Mouse (Mus musculus) MEL (cell line): Measurements from ENCODE around the gene Mrtfa. TPM values are rescaled to one million over a fixed set of nuclear protein-coding genes. Genes with fewer than 3 reads are reported as not detected.
A peak's percentile ranks its signal among the peaks of the same experiment; 100 is the strongest.

ENCODE experiments used
- DNase-seq: peaks from one replicate; pipeline ENCODE4 v3.0.0; 2011; ENCODE audit warnings: low read depth, low spot score
- H3K27ac ChIP-seq: 2 replicates; pipeline ENCODE4 v1.5.1; 2012; ENCODE audit warnings: low read depth, mild to moderate bottlenecking, control low read depth, low read length, moderate library complexity; ENCODE audit not compliant: control insufficient read depth
- H3K27me3 ChIP-seq, 2 experiments: fragments of 150-350 bp in 1 of 2; sonication (generic) in 1 of 2; 2 replicates each; pipeline ENCODE4 v1.6.1; 2012; ENCODE audit warnings: low read length in 2 of 2, mild to moderate bottlenecking in 2 of 2, improper control_type of control experiment in 1 of 2, moderate library complexity in 1 of 2; ENCODE audit not compliant: insufficient read depth in 2 of 2, control insufficient read depth in 1 of 2
- H3K36me3 ChIP-seq, 2 experiments: 2 replicates each; pipeline ENCODE4 v1.6.1; 2012 to 2014; ENCODE audit warnings: low read length in 2 of 2, improper control_type of control experiment in 1 of 2, inconsistent platforms in 1 of 2, mild to moderate bottlenecking in 1 of 2; ENCODE audit not compliant: insufficient read depth in 2 of 2, control insufficient read depth in 1 of 2
- H3K4me1 ChIP-seq, 2 experiments: fragments of 150-350 bp in 1 of 2; sonication (generic) in 1 of 2; 2 replicates each; pipeline ENCODE4 v1.6.1; 2012; ENCODE audit warnings: low read length in 2 of 2, improper control_type of control experiment in 1 of 2, mild to moderate bottlenecking in 1 of 2; ENCODE audit not compliant: insufficient read depth in 2 of 2, control insufficient read depth in 1 of 2
- H3K4me3 ChIP-seq, 2 experiments: fragments of 150-350 bp in 1 of 2; sonication (generic) in 1 of 2; 2 replicates each; pipeline ENCODE4 v1.5.1; 2012; ENCODE audit warnings: low read depth in 2 of 2, low read length in 2 of 2, mild to moderate bottlenecking in 2 of 2, moderate library complexity in 2 of 2, control low read depth in 1 of 2, improper control_type of control experiment in 1 of 2; ENCODE audit not compliant: control insufficient read depth in 1 of 2, insufficient read depth in 1 of 2
- H3K79me2 ChIP-seq: 2 replicates; pipeline ENCODE4 v1.6.1; 2012; ENCODE audit warnings: mild to moderate bottlenecking, low read length, moderate library complexity; ENCODE audit not compliant: control insufficient read depth, poor library complexity, insufficient read depth
- H3K9ac ChIP-seq: 2 replicates; pipeline ENCODE4 v1.6.1; 2012; ENCODE audit warnings: low read depth, mild to moderate bottlenecking, control low read depth, low read length, moderate library complexity; ENCODE audit not compliant: control insufficient read depth, poor library complexity, severe bottlenecking
- H3K9me3 ChIP-seq: fragments of 150-350 bp; sonication (generic); replicated peaks from 2 replicates; pipeline ENCODE4 v1.6.1; 2012; ENCODE audit warnings: mild to moderate bottlenecking, low read length, improper control_type of control experiment, moderate library complexity; ENCODE audit not compliant: insufficient read depth
- CHD1 ChIP-seq: IDR thresholded peaks from 2 replicates; pipeline ENCODE4 v1.6.1; 2012; ENCODE audit warnings: low read depth, mild to moderate bottlenecking, inconsistent platforms, low read length, improper control_type of control experiment
- CHD2 ChIP-seq: IDR thresholded peaks from 2 replicates; pipeline ENCODE4 v1.6.1; 2011; ENCODE audit warnings: low read length, improper control_type of control experiment
- E2F4 ChIP-seq: IDR thresholded peaks from 2 replicates; pipeline ENCODE4 v1.6.1; 2011; ENCODE audit warnings: low read depth, low read length, improper control_type of control experiment, borderline replicate concordance
- ELF1 ChIP-seq: IDR thresholded peaks from 2 replicates; pipeline ENCODE4 v1.6.1; 2014; ENCODE audit warnings: low read depth, mild to moderate bottlenecking, inconsistent platforms, low read length, improper control_type of control experiment, moderate library complexity
- EP300 ChIP-seq, 2 experiments: IDR thresholded peaks; 2 replicates each; pipeline ENCODE4 v1.6.1; 2011; ENCODE audit warnings: improper control_type of control experiment in 2 of 2, low read length in 2 of 2, low read depth in 1 of 2, mild to moderate bottlenecking in 1 of 2
- ETS1 ChIP-seq: IDR thresholded peaks from 2 replicates; pipeline ENCODE4 v1.6.1; 2012; ENCODE audit warnings: low read depth, mild to moderate bottlenecking, inconsistent platforms, low read length, improper control_type of control experiment, moderate library complexity
- GATA1 ChIP-seq: IDR thresholded peaks from 2 replicates; pipeline ENCODE4 v1.6.1; 2011; ENCODE audit warnings: low read depth, low read length, improper control_type of control experiment
- HCFC1 ChIP-seq: IDR thresholded peaks from 2 replicates; pipeline ENCODE4 v1.6.1; 2012; ENCODE audit warnings: low read depth, mild to moderate bottlenecking, inconsistent platforms, low read length, improper control_type of control experiment, moderate library complexity
- JUND ChIP-seq: IDR thresholded peaks from 2 replicates; pipeline ENCODE4 v1.6.1; 2011; ENCODE audit warnings: low read depth, mild to moderate bottlenecking, improper control_type of control experiment, low read length
- MAX ChIP-seq: IDR thresholded peaks from 2 replicates; pipeline ENCODE4 v1.6.1; 2011; ENCODE audit warnings: low read length, improper control_type of control experiment
- MAZ ChIP-seq: IDR thresholded peaks from 2 replicates; pipeline ENCODE4 v1.6.1; 2012; ENCODE audit warnings: low read depth, mild to moderate bottlenecking, inconsistent platforms, low read length, improper control_type of control experiment
- MXI1 ChIP-seq: IDR thresholded peaks from 2 replicates; pipeline ENCODE4 v1.6.1; 2011; ENCODE audit warnings: mild to moderate bottlenecking, low read depth, low read length, improper control_type of control experiment
- MYB ChIP-seq: IDR thresholded peaks from 2 replicates; pipeline ENCODE4 v1.6.1; 2011; ENCODE audit warnings: mild to moderate bottlenecking, low read depth, low read length, improper control_type of control experiment
- MYC ChIP-seq: IDR thresholded peaks from 2 replicates; pipeline ENCODE4 v1.6.1; 2011; ENCODE audit warnings: low read depth, mild to moderate bottlenecking, low read length, improper control_type of control experiment, moderate library complexity
- NELFE ChIP-seq: IDR thresholded peaks from 2 replicates; pipeline ENCODE4 v1.6.1; 2011; ENCODE audit warnings: low read depth, low read length, improper control_type of control experiment
- NRF1 ChIP-seq: IDR thresholded peaks from 2 replicates; pipeline ENCODE4 v1.6.1; 2014; ENCODE audit warnings: low read depth, mild to moderate bottlenecking, inconsistent platforms, low read length, improper control_type of control experiment, moderate library complexity; ENCODE audit not compliant: poor library complexity, insufficient read depth, severe bottlenecking
- POLR2AphosphoS2 ChIP-seq: IDR thresholded peaks from 2 replicates; pipeline ENCODE4 v1.6.1; 2011; ENCODE audit warnings: low read length, improper control_type of control experiment
- RAD21 ChIP-seq: IDR thresholded peaks from 2 replicates; pipeline ENCODE4 v1.6.1; 2011; ENCODE audit warnings: mild to moderate bottlenecking, low read depth, low read length, improper control_type of control experiment
- SIN3A ChIP-seq: IDR thresholded peaks from 2 replicates; pipeline ENCODE4 v1.6.1; 2012; ENCODE audit warnings: low read length, improper control_type of control experiment, inconsistent platforms
- SMC3 ChIP-seq: IDR thresholded peaks from 2 replicates; pipeline ENCODE4 v1.6.1; 2011; ENCODE audit warnings: low read depth, low read length, improper control_type of control experiment
- TAL1 ChIP-seq: IDR thresholded peaks from 2 replicates; pipeline ENCODE4 v1.6.1; 2012; ENCODE audit warnings: mild to moderate bottlenecking, inconsistent platforms, low read length, moderate library complexity, mixed read lengths
- TBP ChIP-seq: IDR thresholded peaks from 2 replicates; pipeline ENCODE4 v1.8.0; 2011; ENCODE audit warnings: low read depth, low read length, improper control_type of control experiment
- USF1 ChIP-seq: IDR thresholded peaks from 2 replicates; pipeline ENCODE4 v1.6.1; 2014; ENCODE audit warnings: low read depth, mild to moderate bottlenecking, inconsistent platforms, low read length, improper control_type of control experiment, moderate library complexity
- USF2 ChIP-seq, 2 experiments: IDR thresholded peaks; 2 replicates each; pipeline ENCODE4 v1.6.1; 2011 to 2012; ENCODE audit warnings: improper control_type of control experiment in 2 of 2, low read length in 2 of 2, borderline replicate concordance in 1 of 2, inconsistent platforms in 1 of 2, low read depth in 1 of 2, mild to moderate bottlenecking in 1 of 2; ENCODE audit not compliant: insufficient read depth in 1 of 2
- ZNF384 ChIP-seq: IDR thresholded peaks from 2 replicates; pipeline ENCODE4 v1.6.1; 2012; ENCODE audit warnings: low read depth, mild to moderate bottlenecking, inconsistent platforms, low read length, improper control_type of control experiment
- polyA plus RNA-seq, 2 experiments: library from polyadenylated mRNA; stranded (reverse) in 1 of 2; unstranded in 1 of 2; fragments of >175 nt in 1 of 2; fragments of >200 nt in 1 of 2; gene quantifications; 2 replicates each; pipeline versions ENCODE4 v1.2.1 to v1.2.4; 2012; ENCODE audit warnings: low replicate concordance in 2 of 2, low read depth in 1 of 2; ENCODE audit not compliant: insufficient read length in 2 of 2, insufficient read depth in 1 of 2, missing spikeins in 1 of 2
- total RNA-seq: library from RNA; depleted of rRNA; stranded (reverse); fragments of 300-350 nt; gene quantifications from 2 replicates; pipeline ENCODE4 v1.2.3, GENCODE M21; 2012

Gene Mrtfa
- total and polyA plus RNA-seq, 3 experiments = 2.6 to 11.9 TPM; not detected in 1

DNA sequence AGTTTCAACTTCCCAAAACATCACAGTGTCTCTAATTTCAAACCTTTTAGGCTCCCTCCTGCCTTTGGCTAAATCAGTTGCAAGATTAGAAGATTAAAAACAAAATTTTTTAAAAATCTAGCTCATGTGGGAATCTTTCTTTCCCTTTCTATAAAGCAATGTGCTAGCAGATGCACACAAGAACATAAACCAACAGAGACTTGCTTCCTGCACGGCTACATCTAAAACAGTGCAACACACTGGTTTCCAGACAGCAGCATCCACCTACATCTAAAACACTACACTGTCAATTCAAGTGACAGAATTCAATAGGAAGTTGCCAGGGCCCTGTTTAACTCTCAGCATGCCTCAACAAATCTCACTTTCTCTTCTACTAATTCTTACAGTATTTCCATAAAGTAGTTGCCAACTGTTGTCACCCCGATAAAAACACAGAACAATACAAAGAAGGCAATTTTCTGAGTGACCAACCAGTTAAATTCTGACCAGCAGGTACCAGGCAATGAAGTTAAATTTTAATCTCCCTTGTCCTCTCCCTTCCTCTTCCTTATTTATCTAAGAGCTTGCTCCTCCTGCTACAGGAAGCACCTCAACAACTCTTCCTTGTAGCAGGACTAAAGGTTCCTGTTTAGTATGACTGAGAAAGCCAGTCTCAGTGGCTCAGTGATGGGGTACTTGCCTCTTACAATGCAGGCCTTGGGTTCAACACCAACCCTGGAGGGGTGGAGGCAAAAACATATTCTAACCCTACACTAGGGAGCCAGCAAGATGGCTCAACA is 35.5 kb downstream of the Mrtfa start:
- Histone ChIP-seq H3K4me1 (peaks cover 3 to 8% of the 10 kb centered on the region in 2 experiments; a peak in 3 of 4 replicates), H3K9me3 (no peaks in the 10 kb centered on the region), H3K4me3 (no peak overlapping the region), H3K27me3 (no peaks in the 10 kb centered on the region), H3K79me2 (no peaks in the 10 kb centered on the region), H3K36me3 (peaks cover 0 to 8% of the 10 kb centered on the region in 2 experiments; a peak in 2 of 4 replicates), H3K27ac (no peak overlapping the region), H3K9ac (no peak overlapping the region)
- peak; percentile 40 for DNase-seq
- TF ChIP-seq NELFE (no peak), EP300 (IDR thresholded peaks at IDR 0.05; ENCODE audit: low read depth in 1 of 2, low read length in 2 of 2) (0 out of 4 replicates have a peak, but pooled peaks of 1 of the 2 experiments have one; percentile 11), E2F4 (no peak), USF2 (IDR thresholded peaks at IDR 0.05; ENCODE audit: borderline replicate concordance in 1 of 2, insufficient read depth in 1 of 2, low read depth in 1 of 2, low read length in 2 of 2) (no peak), RAD21 (no peak), ELF1 (peak; percentile 80), SMC3 (no peak), ETS1 (no peak), TAL1 (no peak), MAZ (no peak), TBP (no peak), NRF1 (no peak), POLR2AphosphoS2 (no peak)

DNA sequence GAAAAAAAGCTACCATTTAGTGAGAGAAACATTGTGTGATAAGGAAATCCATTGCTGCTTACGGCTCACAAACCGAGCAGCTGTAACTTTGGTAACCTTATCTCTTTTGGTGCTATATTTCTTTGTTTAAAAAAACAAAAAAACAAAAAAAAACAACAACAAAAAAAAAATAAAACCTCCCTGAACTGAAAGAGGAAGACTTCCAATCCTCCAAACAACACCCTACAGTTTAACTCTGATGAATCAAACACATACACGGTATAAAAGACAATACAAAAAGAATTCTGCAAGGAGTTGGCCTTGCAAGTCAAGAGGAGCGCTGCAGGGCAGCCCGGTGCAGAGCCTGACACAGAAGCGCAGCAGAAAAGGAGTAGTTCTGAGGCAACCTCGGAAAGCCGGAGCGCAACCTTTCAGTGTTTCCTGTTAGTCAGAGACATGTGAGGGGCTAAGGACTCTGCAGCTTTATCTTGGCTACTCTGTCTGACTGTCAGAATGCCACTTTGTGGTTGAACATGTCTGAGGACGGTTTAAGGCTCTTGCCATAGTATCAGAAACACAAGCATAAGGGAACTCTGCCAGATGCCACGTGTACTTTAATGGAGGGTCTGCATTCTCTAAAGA is 48.5 kb downstream of the Mrtfa start:
- DNase-seq = peak; percentile 83
- peak; percentile 70 for TF ChIP-seq GATA1
- no peak for TF ChIP-seq MYB
- no peak for TF ChIP-seq JUND
- no peak for TF ChIP-seq CHD2
- TF ChIP-seq MYC = 0 out of 2 replicates have a peak, but pooled peaks have one; percentile 38
- TF ChIP-seq EP300 (IDR thresholded peaks at IDR 0.05; ENCODE audit: low read depth in 1 of 2, low read length in 2 of 2) = peak in 1 of 2 experiments; percentile 7; a peak in 2 of 4 replicates
- peak; percentile 71 for TF ChIP-seq ZNF384
- 0 out of 2 replicates have a peak, but pooled peaks have one; percentile 14 for TF ChIP-seq ELF1
- TF ChIP-seq ETS1 = peak; percentile 48; the same call in 1 of the 2 replicates
- TF ChIP-seq HCFC1 = 0 out of 2 replicates have a peak, but pooled peaks have one; percentile 24
- TF ChIP-seq MAX = peak; percentile 55; the same call in 1 of the 2 replicates
- TF ChIP-seq CHD1 = peak; percentile 86; the same call in 1 of the 2 replicates
- peak; percentile 57 for TF ChIP-seq SIN3A
- TF ChIP-seq USF1 = peak; percentile 15; the same call in 1 of the 2 replicates
- TF ChIP-seq MXI1 = peak; percentile 67; the same call in 1 of the 2 replicates
- H3K27ac ChIP-seq = peak overlapping the region; percentile 69
- peaks cover 0 to 9% of the 10 kb centered on the region in 2 experiments; a peak in 2 of 4 replicates for H3K36me3 ChIP-seq
- H3K27me3 ChIP-seq = no peaks in the 10 kb centered on the region
- no peaks in the 10 kb centered on the region for H3K9me3 ChIP-seq
- H3K4me3 ChIP-seq = peak overlapping the region; percentile 34 to 52
- no peaks in the 10 kb centered on the region for H3K79me2 ChIP-seq
- H3K9ac ChIP-seq = peak overlapping the region; percentile 41
- H3K4me1 ChIP-seq = peaks cover 4 to 11% of the 10 kb centered on the region in 2 experiments
